Comparison of ENCODE assay signal across 1 mouse cellular context in genomic region chr5:77252115-77252827, GRCm38 (mm10).
TF ChIP-seq lines count a peak whose summit lies in the region.

No protein-coding gene starts in this region.

TF ChIP-seq in myocyte, 11 proteins besides CTCF, POLR2A, EP300 and RAD21:
- TF ChIP-seq MYOD1 (IDR thresholded peaks at IDR 0.05; ENCODE audit: control insufficient read depth in 1 of 3, insufficient read length in 2 of 3, low read depth in 2 of 3) (peak in 1 of 3 experiments; percentile 36), REST (IDR thresholded peaks at IDR 0.05; ENCODE audit: insufficient read depth, insufficient read length) (no peak), TCF3 (IDR thresholded peaks at IDR 0.05; ENCODE audit: insufficient read length, low read depth) (no peak), E2F4 (IDR thresholded peaks at IDR 0.05; ENCODE audit: insufficient read depth) (no peak), TCF12 (IDR thresholded peaks at IDR 0.05; ENCODE audit: insufficient read depth, poor library complexity, severe bottlenecking) (no peak), POLR2AphosphoS2 (IDR thresholded peaks at IDR 0.05; ENCODE audit: insufficient read length, low read depth) (no peak), SRF (IDR thresholded peaks at IDR 0.05; ENCODE audit: control insufficient read depth, insufficient read length, low read depth) (no peak), CEBPB (IDR thresholded peaks at IDR 0.05; ENCODE audit: insufficient read depth, poor library complexity, severe bottlenecking) (peak; percentile 77), MAX (IDR thresholded peaks at IDR 0.05; ENCODE audit: low read depth) (no peak), MYOG (IDR thresholded peaks at IDR 0.05; ENCODE audit: control insufficient read depth in 1 of 3, insufficient read depth in 1 of 3, insufficient read length in 2 of 3, low read depth in 2 of 3) (no peak), USF1 (IDR thresholded peaks at IDR 0.05; ENCODE audit: low read depth) (no peak)
